Mouse (Mus musculus) midbrain, embryonic 11.5 days (tissue): ENCODE results near the gene Sds. TPM values are rescaled to one million over a fixed set of nuclear protein-coding genes. Genes with fewer than 3 reads are reported as not detected.

Experiments used
- ATAC-seq: fragments of 200-750 bp; cut with Nextera tagmentation; 2 replicates; pipeline ENCODE4 v1.8.0; 2017; ENCODE audit warnings: moderate TSS enrichment, moderate library complexity; ENCODE audit not compliant: low FRiP score
- DNase-seq: peaks from one replicate; pipeline ENCODE4 v3.0.0; 2015; ENCODE audit warnings: low spot score; ENCODE audit errors: missing footprints
- H3K27ac ChIP-seq: fragments of 300-500 bp; sonication (generic); 2 replicates; pipeline ENCODE4 v1.5.1; 2014; ENCODE audit warnings: low read depth, low read length
- H3K27me3 ChIP-seq: fragments of 300-500 bp; sonication (generic); 2 replicates; pipeline ENCODE4 v1.6.1; 2014; ENCODE audit warnings: mild to moderate bottlenecking, low read length, moderate library complexity, mixed read lengths; ENCODE audit not compliant: control insufficient read depth, insufficient read depth
- H3K36me3 ChIP-seq: fragments of 300-500 bp; sonication (generic); 2 replicates; pipeline ENCODE4 v1.6.1; 2014; ENCODE audit warnings: mild to moderate bottlenecking, low read length, moderate library complexity, mixed read lengths; ENCODE audit not compliant: control insufficient read depth, insufficient read depth
- H3K4me1 ChIP-seq: fragments of 300-500 bp; sonication (generic); 2 replicates; pipeline ENCODE4 v1.6.1; 2014; ENCODE audit warnings: low read length; ENCODE audit not compliant: control insufficient read depth, insufficient read depth
- H3K4me2 ChIP-seq: fragments of 300-500 bp; sonication (generic); 2 replicates; pipeline ENCODE4 v1.6.1; 2014; ENCODE audit warnings: mild to moderate bottlenecking, moderate library complexity
- H3K4me3 ChIP-seq: fragments of 300-500 bp; sonication (generic); 2 replicates; pipeline ENCODE4 v1.5.1; 2014; ENCODE audit warnings: low read depth, low read length
- H3K9ac ChIP-seq: fragments of 300-500 bp; sonication (generic); 2 replicates; pipeline ENCODE4 v1.6.1; 2014; ENCODE audit warnings: low read length
- H3K9me3 ChIP-seq: fragments of 300-500 bp; sonication (generic); 2 replicates; pipeline ENCODE4 v1.6.1; 2016; ENCODE audit warnings: low read length; ENCODE audit not compliant: control insufficient read depth
- WGBS: fragments of 180-500 bp; shearing (Covaris S2); extraction: QIAGEN DNeasy Blood & Tissue Kit; methylation state at CpG from one replicate; pipeline ENCODE4 v1.1.7; 2014; 5-methylcytosine and 5-hydroxymethylcytosine counted together
- polyA plus RNA-seq: library from polyadenylated mRNA; unstranded; fragments of >200 nt; fragmentation: Nextera tagmentation; extraction: Ambion mirVana; gene quantifications from 2 replicates; pipeline ENCODE4 v1.2.1, GENCODE M21; 2014

Gene Sds
- polyA plus RNA-seq, 1 experiment from 2014 or later, result not detected

DNA sequence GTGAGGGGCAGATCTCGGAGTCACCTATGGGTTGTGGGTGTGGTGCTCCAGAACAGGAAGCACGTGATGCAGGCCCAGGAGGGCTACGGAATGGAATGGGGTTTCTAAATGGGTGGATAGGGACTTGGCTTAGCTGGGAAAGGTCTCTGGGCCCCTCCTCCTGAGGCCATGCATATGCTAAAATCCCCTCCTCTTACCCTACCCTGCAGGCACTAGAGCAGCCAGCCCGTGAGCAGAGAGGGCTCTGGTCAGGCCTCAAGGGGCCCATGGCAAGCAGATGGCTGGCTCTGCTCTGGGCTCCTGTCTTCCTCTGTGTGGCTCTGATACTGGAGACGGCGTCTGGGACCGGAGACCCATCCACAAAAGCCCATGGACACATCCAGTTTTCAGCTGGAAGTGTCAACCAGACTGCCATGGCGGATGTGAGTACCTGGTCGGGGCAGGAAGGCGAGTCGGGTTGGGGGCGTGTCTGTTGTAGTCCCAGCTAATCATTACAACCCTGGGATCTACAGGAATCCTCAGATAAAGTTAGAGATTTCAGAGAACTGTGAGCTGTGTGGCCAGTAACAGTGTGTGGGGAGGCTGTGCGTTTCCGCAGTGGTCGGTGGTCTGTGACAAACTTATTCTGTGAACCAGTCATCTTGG is 36.7 kb downstream of the Sds start:
- H3K4me1 ChIP-seq, result peaks cover 8% of the 10 kb centered on the region
- no peaks in the 10 kb centered on the region for H3K36me3 ChIP-seq
- no peak overlapping the region for H3K27ac ChIP-seq
- DNase-seq (no peak), ATAC-seq (no peak; the same call in 1 of the 2 replicates)
- H3K27me3 ChIP-seq, result peaks cover 10% of the 10 kb centered on the region
- no peak overlapping the region for H3K9ac ChIP-seq
- no peaks in the 10 kb centered on the region for H3K9me3 ChIP-seq
- WGBS, result 37% methylated on average over 15 of the region's 15 CpGs
- H3K4me2 ChIP-seq, result no peak overlapping the region
- H3K4me3 ChIP-seq, result no peak overlapping the region

DNA sequence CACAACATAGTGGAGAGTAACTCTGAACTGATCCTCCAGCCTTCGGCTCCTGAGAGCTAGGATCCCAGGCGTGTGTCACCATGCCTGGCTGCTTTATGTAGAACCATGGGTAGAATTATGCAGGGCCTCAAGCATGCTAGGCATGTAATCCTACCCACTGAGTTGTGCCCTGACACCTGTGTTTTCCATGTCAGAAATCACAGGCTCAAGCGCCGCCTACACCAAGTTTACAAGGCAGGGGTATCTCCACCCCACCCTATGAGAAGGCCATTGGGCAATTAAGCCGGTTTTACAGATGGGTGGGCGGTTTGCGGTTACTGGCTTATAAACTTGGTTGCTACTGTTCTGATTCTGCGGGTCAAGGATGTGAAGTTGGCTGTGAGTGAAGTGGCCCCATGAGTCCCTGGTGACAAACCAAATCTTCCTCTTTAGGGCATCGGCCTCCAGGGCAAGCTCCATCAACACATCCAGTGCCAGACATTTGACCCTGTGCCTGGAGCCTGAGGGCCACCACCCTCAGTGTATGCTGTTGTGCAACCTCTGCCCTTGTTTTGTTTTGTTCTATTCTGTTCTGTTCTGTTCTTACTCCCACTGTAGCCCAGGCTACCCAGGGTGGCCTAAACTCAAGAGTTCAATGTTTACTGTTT is 37.8 kb downstream of the Sds start:
- Histone ChIP-seq H3K4me2 (no peak overlapping the region), H3K9ac (no peak overlapping the region), H3K4me1 (peaks cover 8% of the 10 kb centered on the region), H3K27ac (no peak overlapping the region), H3K27me3 (peaks cover 10% of the 10 kb centered on the region), H3K4me3 (no peak overlapping the region), H3K36me3 (no peaks in the 10 kb centered on the region), H3K9me3 (no peaks in the 10 kb centered on the region)
- DNase-seq (no peak), ATAC-seq (no peak)
- 94% methylated on average over 9 of the region's 9 CpGs for WGBS

DNA sequence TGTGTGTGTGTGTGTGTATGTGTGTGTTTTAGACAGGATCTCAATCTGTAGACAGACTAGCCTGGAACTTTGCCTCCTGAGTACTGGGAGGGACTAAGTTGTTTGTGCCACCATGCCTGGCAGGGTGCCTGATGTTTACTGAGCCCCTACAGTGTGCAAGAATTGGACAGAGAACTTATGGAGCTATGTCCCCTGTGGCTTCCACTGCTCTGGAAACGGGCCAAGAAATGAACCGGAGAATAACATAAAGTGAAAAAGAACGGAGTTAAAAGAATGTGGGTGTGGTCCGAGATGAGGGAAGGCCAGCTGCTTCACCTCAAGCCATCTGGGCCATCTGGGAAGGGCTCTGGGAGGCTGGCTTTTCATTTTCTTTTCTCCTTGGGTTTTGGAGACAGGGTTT is 38.4 kb downstream of the Sds start:
- H3K9ac ChIP-seq, result no peak overlapping the region
- peaks cover 8% of the 10 kb centered on the region for H3K4me1 ChIP-seq
- H3K9me3 ChIP-seq, result no peaks in the 10 kb centered on the region
- H3K4me2 ChIP-seq, result no peak overlapping the region
- no peak overlapping the region for H3K4me3 ChIP-seq
- 62% methylated on average over 4 of the region's 4 CpGs for WGBS
- ATAC-seq (no peak), DNase-seq (no peak)
- no peaks in the 10 kb centered on the region for H3K36me3 ChIP-seq
- H3K27ac ChIP-seq, result no peak overlapping the region
- peaks cover 10% of the 10 kb centered on the region for H3K27me3 ChIP-seq

DNA sequence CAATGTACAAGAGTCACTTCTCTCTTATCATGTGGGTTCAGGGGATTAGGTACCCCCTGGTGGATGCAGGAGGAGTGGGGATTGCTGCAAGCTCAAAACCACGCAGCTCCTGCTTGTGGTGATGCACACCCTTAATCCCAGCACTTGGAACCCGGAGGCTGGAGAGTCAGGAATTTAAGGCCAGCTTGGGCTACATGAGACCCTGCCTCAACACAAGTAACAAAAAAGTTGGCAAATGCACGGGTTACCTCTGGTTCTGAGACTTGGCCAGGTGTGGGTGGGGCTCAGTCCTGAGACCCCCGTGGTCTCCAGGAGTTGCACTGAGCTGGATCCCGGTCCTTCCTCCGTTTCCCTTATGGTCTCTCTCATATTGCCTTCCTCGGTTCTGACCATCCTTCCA is 39.1 kb downstream of the Sds start:
- WGBS, result 69% methylated on average over 7 of the region's 7 CpGs
- Histone ChIP-seq H3K9ac (no peak overlapping the region), H3K27ac (no peak overlapping the region), H3K4me1 (peaks cover 4% of the 10 kb centered on the region), H3K4me3 (no peak overlapping the region), H3K9me3 (no peaks in the 10 kb centered on the region), H3K27me3 (peaks cover 10% of the 10 kb centered on the region), H3K4me2 (no peak overlapping the region), H3K36me3 (no peaks in the 10 kb centered on the region)
- ATAC-seq, result no peak
- no peak for DNase-seq

DNA sequence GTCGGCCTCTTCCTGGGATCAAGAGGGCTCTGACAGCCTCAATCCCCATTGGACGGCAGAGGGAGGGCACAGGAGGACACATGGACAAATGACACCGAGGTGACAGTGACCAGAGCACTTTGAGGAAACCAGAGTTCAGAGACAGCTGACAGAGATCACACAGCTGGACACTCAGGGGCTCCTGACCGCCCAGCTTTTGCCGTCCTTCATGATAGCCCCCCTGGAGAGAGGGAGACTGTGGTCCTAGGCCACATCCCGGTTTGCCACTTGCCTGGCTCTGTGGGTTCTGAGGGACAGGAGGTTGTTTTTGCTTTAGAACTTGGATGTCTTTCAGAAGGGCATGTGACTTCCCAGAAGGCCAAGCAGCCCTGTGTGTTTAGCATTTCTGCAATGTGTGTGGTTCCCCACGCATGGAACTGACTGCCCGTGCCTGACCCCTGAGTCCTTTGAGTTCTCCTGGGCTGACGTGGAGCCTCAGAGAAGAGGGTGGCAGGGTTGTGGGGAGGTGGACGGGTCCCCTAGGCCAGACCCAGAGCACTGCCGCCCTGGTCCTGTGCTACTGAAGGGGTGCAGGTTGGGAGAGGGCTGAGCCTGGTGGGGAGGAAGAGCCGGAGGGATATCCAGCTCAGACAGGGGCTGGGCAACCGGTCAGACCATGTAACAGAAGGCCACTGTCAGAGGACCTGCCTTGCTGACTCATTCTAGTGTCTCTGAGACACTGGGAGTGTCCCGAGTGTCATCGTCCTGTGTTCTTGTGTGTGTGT is 40.1 kb downstream of the Sds start:
- peaks cover 4% of the 10 kb centered on the region for H3K4me1 ChIP-seq
- no peak for DNase-seq
- 68% methylated on average over 15 of the region's 15 CpGs for WGBS
- H3K9me3 ChIP-seq, result no peaks in the 10 kb centered on the region
- ATAC-seq, result no peak
- H3K4me2 ChIP-seq, result no peak overlapping the region
- H3K4me3 ChIP-seq, result no peak overlapping the region
- H3K27ac ChIP-seq, result no peak overlapping the region
- peaks cover 9% of the 10 kb centered on the region for H3K27me3 ChIP-seq
- no peaks in the 10 kb centered on the region for H3K36me3 ChIP-seq
- no peak overlapping the region for H3K9ac ChIP-seq

DNA sequence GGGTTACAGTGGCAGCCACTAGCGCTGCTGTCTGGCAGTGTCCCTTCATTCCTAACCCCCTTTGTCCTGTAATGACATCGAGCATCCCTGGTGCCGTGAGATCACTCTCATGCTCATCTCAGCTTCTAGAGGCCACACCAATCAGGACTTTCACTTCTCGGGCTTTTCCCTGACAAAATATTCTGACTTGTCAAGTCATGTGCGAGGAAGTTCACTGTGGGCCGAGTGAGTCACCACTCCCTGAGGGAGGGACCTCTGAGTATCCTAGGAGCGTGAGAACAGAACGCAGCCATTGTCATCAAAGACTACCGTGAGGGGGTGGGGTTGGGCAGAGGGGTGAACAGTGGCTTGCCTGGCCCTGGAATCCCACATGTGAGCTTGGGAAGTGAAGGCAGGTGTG is 41.2 kb downstream of the Sds start:
- 60% methylated on average over 9 of the region's 9 CpGs for WGBS
- Histone ChIP-seq H3K27ac (no peak overlapping the region), H3K9ac (no peak overlapping the region), H3K27me3 (no peaks in the 10 kb centered on the region), H3K4me2 (no peak overlapping the region), H3K4me3 (no peak overlapping the region), H3K36me3 (no peaks in the 10 kb centered on the region), H3K4me1 (peaks cover 4% of the 10 kb centered on the region), H3K9me3 (no peaks in the 10 kb centered on the region)
- ATAC-seq, result no peak
- DNase-seq, result no peak

DNA sequence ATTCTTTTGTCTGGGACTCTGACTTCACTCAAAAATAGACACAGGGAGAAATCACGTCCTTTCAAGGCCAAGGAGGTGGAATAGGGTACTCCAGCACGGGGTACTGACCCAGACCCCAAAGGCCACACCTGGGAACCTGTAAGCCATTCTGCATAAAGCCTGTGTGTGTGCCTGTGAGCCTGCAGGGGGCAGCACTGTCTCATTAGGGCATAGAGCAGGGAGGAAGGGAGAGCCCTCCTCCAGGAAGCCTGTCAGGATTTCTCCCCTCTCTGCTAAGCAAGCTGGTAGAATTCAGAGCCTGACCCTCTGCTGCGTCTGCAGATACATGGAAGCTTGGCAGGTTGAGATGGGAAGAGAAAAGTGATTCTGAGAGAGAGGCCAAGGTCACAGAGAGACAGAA is 46.3 kb downstream of the Sds start:
- ATAC-seq, result no peak
- H3K9me3 ChIP-seq, result no peaks in the 10 kb centered on the region
- no peaks in the 10 kb centered on the region for H3K27me3 ChIP-seq
- WGBS, result 81% methylated on average over 3 of the region's 3 CpGs
- H3K4me2 ChIP-seq, result no peak overlapping the region
- no peaks in the 10 kb centered on the region for H3K4me1 ChIP-seq
- no peak overlapping the region for H3K27ac ChIP-seq
- H3K4me3 ChIP-seq, result no peak overlapping the region
- H3K36me3 ChIP-seq, result no peaks in the 10 kb centered on the region
- no peak for DNase-seq
- H3K9ac ChIP-seq, result no peak overlapping the region

DNA sequence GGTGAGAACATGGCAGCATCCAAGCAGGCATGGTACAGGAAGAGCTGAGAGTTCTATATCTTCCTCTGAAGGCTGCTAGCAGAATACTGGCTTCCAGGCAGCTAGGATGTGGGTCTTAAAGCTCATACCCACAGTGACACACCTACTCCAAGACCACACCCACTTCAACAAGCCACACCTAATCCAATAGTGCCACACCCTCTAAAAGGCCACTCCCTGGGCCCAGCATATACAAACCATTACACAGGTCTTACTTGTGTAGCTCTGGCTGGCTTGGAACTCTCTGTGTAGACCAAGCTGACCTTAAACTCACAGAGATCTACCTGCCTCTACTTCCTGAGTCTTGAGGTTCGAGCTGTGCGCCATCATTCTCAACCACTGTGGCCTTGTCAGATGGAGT is 48.4 kb downstream of the Sds start:
- H3K27me3 ChIP-seq, result no peaks in the 10 kb centered on the region
- H3K4me1 ChIP-seq, result no peaks in the 10 kb centered on the region
- no peaks in the 10 kb centered on the region for H3K36me3 ChIP-seq
- no peak overlapping the region for H3K27ac ChIP-seq
- H3K9ac ChIP-seq, result no peak overlapping the region
- no peaks in the 10 kb centered on the region for H3K9me3 ChIP-seq
- no peak overlapping the region for H3K4me3 ChIP-seq
- ATAC-seq (no peak), DNase-seq (no peak)
- no peak overlapping the region for H3K4me2 ChIP-seq
- 91% methylated on average over 2 of the region's 2 CpGs for WGBS

DNA sequence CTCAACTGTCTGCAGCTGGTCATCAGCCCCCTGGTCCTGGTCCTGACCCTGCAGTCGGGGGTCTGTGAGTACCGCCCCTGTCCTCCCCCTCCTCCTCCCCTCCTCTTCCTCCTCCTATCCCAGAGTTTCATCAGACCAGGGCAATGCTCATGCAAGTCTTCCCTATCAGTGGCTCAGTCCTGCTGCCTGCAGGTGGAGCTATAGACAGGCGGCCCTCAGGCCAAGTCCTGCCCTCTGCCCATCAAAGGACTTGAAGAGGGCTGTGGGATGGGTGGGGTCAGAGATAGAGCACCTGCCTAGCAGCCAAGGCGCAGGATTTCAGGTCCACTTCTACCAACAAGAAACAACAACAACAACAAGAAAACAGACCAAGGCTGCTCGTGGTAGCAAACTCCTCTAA is 49.4 kb downstream of the Sds start:
- no peak overlapping the region for H3K27ac ChIP-seq
- no peak for DNase-seq
- H3K27me3 ChIP-seq, result no peaks in the 10 kb centered on the region
- H3K4me1 ChIP-seq, result no peaks in the 10 kb centered on the region
- H3K9ac ChIP-seq, result no peak overlapping the region
- WGBS, result 34% methylated on average over 5 of the region's 5 CpGs
- no peak overlapping the region for H3K4me2 ChIP-seq
- H3K36me3 ChIP-seq, result no peaks in the 10 kb centered on the region
- H3K4me3 ChIP-seq, result no peak overlapping the region
- H3K9me3 ChIP-seq, result no peaks in the 10 kb centered on the region
- ATAC-seq, result no peak
